Mouse (Mus musculus) E14TG2a.4 (cell line): Measurements from ENCODE around the gene Slfn3.
A peak's percentile ranks its signal among the peaks of the same experiment; 100 is the strongest.
"Not testable (repeated sequence)": the region's sequence is repeated elsewhere in the genome, so short reads cannot be mapped to it uniquely, and the experiment has no call there.

Experiments used
- H3K27me3 ChIP-seq: 2 replicates; pipeline ENCODE4 v1.6.1; 2014; ENCODE audit warnings: low read length, control low read depth; ENCODE audit not compliant: insufficient read depth
- H3K36me3 ChIP-seq: 2 replicates; pipeline ENCODE4 v1.6.1; 2014; ENCODE audit warnings: low read length, control low read depth; ENCODE audit not compliant: insufficient read depth
- H3K4me1 ChIP-seq: replicated peaks from 2 replicates; pipeline ENCODE4 v1.6.1; 2014; ENCODE audit warnings: low read depth, low read length, control low read depth
- H3K4me3 ChIP-seq: replicated peaks from 2 replicates; pipeline ENCODE4 v1.5.1; 2014; ENCODE audit warnings: mild to moderate bottlenecking, low read length
- H3K9me3 ChIP-seq: 2 replicates; pipeline ENCODE4 v1.6.1; 2014; ENCODE audit warnings: low read length, control low read depth
- CTCF ChIP-seq: conservative IDR thresholded peaks from 2 replicates; pipeline ENCODE4 v1.5.1; 2014; ENCODE audit warnings: low read length
- NANOG ChIP-seq: IDR thresholded peaks from 2 replicates; pipeline ENCODE4 v1.6.1; 2014; ENCODE audit warnings: borderline replicate concordance, low read length, mixed read lengths
- POU5F1 ChIP-seq: IDR thresholded peaks from 2 replicates; pipeline ENCODE4 v1.6.1; 2014; ENCODE audit warnings: low read length, borderline replicate concordance

Slfn3 gene

GRCm38 (mm10) chr11:83224217-83224616, 33.1 kb downstream of the Slfn3 start:
- Histone ChIP-seq H3K4me1 (no peaks in the 10 kb centered on the region), H3K36me3 (no peaks in the 10 kb centered on the region), H3K9me3 (no peaks in the 10 kb centered on the region), H3K27me3 (no peaks in the 10 kb centered on the region), H3K4me3 (no peak overlapping the region)
- TF ChIP-seq CTCF (no peak), NANOG (no peak), POU5F1 (no peak)

DNA sequence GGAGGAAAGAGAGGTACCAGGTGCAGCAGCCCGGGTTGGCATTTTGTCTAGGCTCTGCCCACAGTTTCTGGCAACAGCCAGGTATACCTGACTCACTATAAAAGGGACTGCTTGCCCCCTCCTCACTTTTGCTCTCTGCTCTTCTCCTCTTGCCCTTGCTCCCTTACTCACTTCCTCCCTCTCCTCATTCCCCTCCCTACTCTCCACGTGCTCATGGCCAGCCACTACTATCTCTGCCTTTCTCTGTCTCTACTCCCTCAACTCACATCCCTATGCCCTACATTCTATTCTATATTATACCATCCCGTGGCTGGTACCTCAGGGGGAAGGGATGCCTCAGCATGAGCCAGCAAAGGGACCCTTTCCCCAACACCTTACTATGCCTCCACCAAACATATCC, 33.6 kb downstream of the Slfn3 start:
- TF ChIP-seq NANOG (no peak), POU5F1 (no peak), CTCF (no peak)
- Histone ChIP-seq H3K4me1 (no peaks in the 10 kb centered on the region), H3K27me3 (no peaks in the 10 kb centered on the region), H3K4me3 (no peak overlapping the region), H3K36me3 (no peaks in the 10 kb centered on the region), H3K9me3 (no peaks in the 10 kb centered on the region)

DNA sequence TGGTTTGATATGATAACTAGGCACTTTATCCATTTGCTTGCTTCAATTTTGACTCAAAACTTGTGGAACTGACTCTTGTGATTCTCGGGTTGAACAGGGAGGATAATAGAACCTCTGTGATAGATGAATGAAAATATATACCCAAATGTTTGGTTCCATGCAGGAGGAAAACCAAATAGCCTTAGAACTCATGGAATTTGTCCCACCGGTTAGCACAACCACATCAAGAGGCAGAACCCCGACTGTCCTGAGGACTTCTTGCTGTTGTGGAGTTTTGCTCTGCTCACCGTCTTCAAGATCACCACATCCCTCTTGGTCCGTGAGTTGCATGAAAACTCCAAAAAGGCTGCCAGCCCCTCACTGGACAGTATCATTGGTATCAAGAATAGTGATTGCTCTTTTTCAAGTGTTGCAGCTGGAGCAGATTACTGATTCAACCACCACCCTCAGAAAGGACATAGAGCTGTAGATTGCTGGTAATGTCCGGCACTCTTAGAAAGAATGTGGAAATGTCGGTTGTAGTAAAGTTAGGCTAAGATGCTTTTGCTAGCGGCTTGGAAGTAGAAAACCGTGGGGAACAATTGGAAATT, 34.3 kb downstream of the Slfn3 start:
- TF ChIP-seq NANOG = no peak
- TF ChIP-seq CTCF = no peak
- no peak for TF ChIP-seq POU5F1
- Histone ChIP-seq H3K4me3 (no peak overlapping the region), H3K36me3 (no peaks in the 10 kb centered on the region), H3K9me3 (no peaks in the 10 kb centered on the region), H3K27me3 (no peaks in the 10 kb centered on the region), H3K4me1 (no peaks in the 10 kb centered on the region)

GRCm38 (mm10) chr11:83227926-83228723, 37.0 kb downstream of the Slfn3 start:
- Histone ChIP-seq H3K4me3 (no peak overlapping the region), H3K9me3 (peaks cover 19% of the 10 kb centered on the region), H3K4me1 (no peaks in the 10 kb centered on the region), H3K36me3 (no peaks in the 10 kb centered on the region), H3K27me3 (no peaks in the 10 kb centered on the region)
- TF ChIP-seq NANOG (no peak), CTCF (no peak)

DNA sequence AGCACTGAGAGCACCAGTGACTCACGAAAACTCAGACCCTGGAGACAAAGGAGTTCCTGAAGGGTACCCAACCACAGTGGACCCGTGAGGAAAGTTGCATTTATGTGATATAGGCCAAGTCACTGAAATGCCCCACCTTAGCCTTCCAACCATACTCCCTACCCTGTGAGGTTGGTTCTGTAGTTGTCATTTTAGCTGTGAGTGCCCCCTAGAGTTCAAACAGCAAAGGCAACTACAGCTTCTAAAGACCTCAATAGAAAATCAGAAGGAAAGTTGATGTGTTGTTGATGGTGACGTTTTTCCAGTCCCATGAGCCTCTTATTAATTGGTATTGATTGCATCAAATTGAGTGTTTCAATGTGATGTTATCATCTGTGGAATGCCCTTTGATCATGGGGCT, 39.8 kb downstream of the Slfn3 start:
- H3K4me3 ChIP-seq = no peak overlapping the region
- H3K9me3 ChIP-seq = peaks cover 33% of the 10 kb centered on the region
- no peaks in the 10 kb centered on the region for H3K27me3 ChIP-seq
- no peaks in the 10 kb centered on the region for H3K4me1 ChIP-seq
- no peaks in the 10 kb centered on the region for H3K36me3 ChIP-seq
- 0 out of 2 replicates have a peak, but pooled peaks have one; percentile 5 for TF ChIP-seq CTCF
- no peak for TF ChIP-seq POU5F1
- TF ChIP-seq NANOG = no peak

DNA sequence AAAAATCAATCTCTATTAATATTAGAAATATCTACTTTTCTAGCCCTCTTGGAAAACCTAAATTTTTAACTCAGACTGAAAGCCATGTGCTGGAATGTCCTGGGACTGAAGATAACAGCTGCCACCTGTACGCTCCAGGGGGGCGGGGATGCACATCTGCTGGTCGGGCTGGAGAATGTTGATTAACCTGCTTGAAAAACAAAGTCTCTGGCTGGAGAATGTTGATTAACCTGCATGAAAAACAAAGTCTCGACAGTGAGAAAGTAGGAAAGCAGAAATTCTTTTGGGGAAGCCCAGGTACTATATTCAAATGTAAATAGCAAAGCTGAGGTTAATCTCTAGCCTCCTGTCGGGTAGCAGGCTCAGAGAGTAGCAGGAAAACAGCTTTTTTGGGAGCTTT, 42.5 kb downstream of the Slfn3 start:
- H3K4me1 ChIP-seq = peaks cover 15% of the 10 kb centered on the region
- not testable (repeated sequence) for H3K27me3 ChIP-seq, H3K36me3 ChIP-seq, H3K4me3 ChIP-seq
- peaks cover 33% of the 10 kb centered on the region for H3K9me3 ChIP-seq

DNA sequence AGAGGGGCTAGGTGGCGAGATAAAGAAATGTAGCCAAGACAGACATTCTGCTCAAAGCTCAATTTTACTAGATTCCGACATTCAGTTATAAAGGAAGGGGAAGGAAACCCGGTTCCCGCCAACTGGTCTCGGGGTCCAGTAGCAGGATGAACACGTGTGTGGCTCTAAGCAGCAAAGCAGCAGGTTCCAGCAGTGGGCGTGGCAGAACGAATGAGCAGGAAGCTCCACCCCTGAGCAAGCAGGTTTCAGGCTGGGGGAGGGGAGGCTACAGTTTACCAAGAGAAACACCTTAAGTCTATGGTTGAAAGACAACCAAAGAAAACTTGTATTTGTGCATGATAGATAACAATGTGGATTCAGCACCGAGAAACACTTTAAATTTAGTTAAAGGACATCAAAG, 46.3 kb downstream of the Slfn3 start:
- H3K36me3 ChIP-seq, H3K27me3 ChIP-seq, H3K4me3 ChIP-seq: not testable (repeated sequence)
- peaks cover 26% of the 10 kb centered on the region for H3K4me1 ChIP-seq
- peaks cover 41% of the 10 kb centered on the region for H3K9me3 ChIP-seq

GRCm38 (mm10) chr11:83238389-83238788, 47.3 kb downstream of the Slfn3 start:
- Histone ChIP-seq H3K36me3 (no peaks in the 10 kb centered on the region), H3K9me3 (peaks cover 34% of the 10 kb centered on the region), H3K4me1 (peaks cover 26% of the 10 kb centered on the region), H3K4me3 (no peak overlapping the region), H3K27me3 (no peaks in the 10 kb centered on the region)
- TF ChIP-seq NANOG = no peak
- no peak for TF ChIP-seq CTCF
- no peak for TF ChIP-seq POU5F1

GRCm38 (mm10) chr11:83239811-83240210, 48.7 kb downstream of the Slfn3 start:
- H3K4me1 ChIP-seq = peaks cover 26% of the 10 kb centered on the region
- no peaks in the 10 kb centered on the region for H3K36me3 ChIP-seq
- peaks cover 24% of the 10 kb centered on the region for H3K9me3 ChIP-seq
- TF ChIP-seq CTCF (no peak), POU5F1 (no peak), NANOG (no peak)
- H3K4me3 ChIP-seq = no peak overlapping the region
- no peaks in the 10 kb centered on the region for H3K27me3 ChIP-seq

- H3K4me1 ChIP-seq, H3K27me3 ChIP-seq, H3K36me3 ChIP-seq, H3K9me3 ChIP-seq, H3K4me3 ChIP-seq: not testable (repeated sequence)
Observed at GRCm38 (mm10) chr11:83257211-83257610, 66.1 kb downstream of the Slfn3 start.
